Mouse (Mus musculus): ENCODE measurements around the gene Prss53. TPM values are rescaled to one million over a fixed set of nuclear protein-coding genes. Genes with fewer than 3 reads are reported as not detected.

The Prss53 gene
- total and polyA plus RNA-seq, 2 experiments from 2014 or later, result 0.55 to 0.77 TPM

- WGBS, result 77% methylated on average over 5 of the region's 5 CpGs
- no peak overlapping the region for H3K9ac ChIP-seq (replicated peaks; ENCODE audit: low read length, poor library complexity, severe bottlenecking)
- H3K36me3 ChIP-seq (ENCODE audit: insufficient read depth, low read length), result peaks cover 29% of the 10 kb centered on the region
- H3K4me1 ChIP-seq (ENCODE audit: insufficient read depth, low read length), result 0 out of 2 replicates have a peak, but pooled peaks cover 9% of the 10 kb centered on the region
- H3K4me2 ChIP-seq (ENCODE audit: low read depth, low read length, poor library complexity, severe bottlenecking), result no peak overlapping the region
- no peak for DNase-seq (ENCODE audit: low spot score)
- TF ChIP-seq CTCF (IDR thresholded peaks at IDR 0.05), result peak; percentile 60
- no peaks in the 10 kb centered on the region for H3K27me3 ChIP-seq (ENCODE audit: insufficient read depth, low read length)
- H3K9me3 ChIP-seq (ENCODE audit: low read length), result no peaks in the 10 kb centered on the region
- H3K27ac ChIP-seq (ENCODE audit: low read depth, low read length), result no peak overlapping the region
- ATAC-seq (ENCODE audit: low FRiP score), result no peak
- no peak overlapping the region for H3K4me3 ChIP-seq (ENCODE audit: low read depth, low read length)
These were observed 20.5 kb downstream of the Prss53 start for GRCm38 (mm10) chr7:127870136-127870821.

- peaks cover 36% of the 10 kb centered on the region for H3K36me3 ChIP-seq (ENCODE audit: insufficient read depth, low read length)
- H3K9me3 ChIP-seq (ENCODE audit: low read length), result no peaks in the 10 kb centered on the region
- H3K27me3 ChIP-seq (ENCODE audit: insufficient read depth, low read length), result no peaks in the 10 kb centered on the region
- H3K4me1 ChIP-seq (ENCODE audit: insufficient read depth, low read length), result 0 out of 2 replicates have a peak, but pooled peaks cover 9% of the 10 kb centered on the region
- no peak overlapping the region for H3K9ac ChIP-seq (replicated peaks; ENCODE audit: low read length, poor library complexity, severe bottlenecking)
- H3K27ac ChIP-seq (ENCODE audit: low read depth, low read length), result no peak overlapping the region
- DNase-seq (ENCODE audit: low spot score) (peak; percentile 32), ATAC-seq (ENCODE audit: low FRiP score) (no peak)
- 35% methylated on average over 3 of the region's 3 CpGs for WGBS
- no peak overlapping the region for H3K4me2 ChIP-seq (ENCODE audit: low read depth, low read length, poor library complexity, severe bottlenecking)
- no peak overlapping the region for H3K4me3 ChIP-seq (ENCODE audit: low read depth, low read length)
- no peak for TF ChIP-seq CTCF (IDR thresholded peaks at IDR 0.05)
These were observed 21.5 kb downstream of the Prss53 start for GRCm38 (mm10) chr7:127869149-127869810.

- Histone ChIP-seq H3K4me2 (ENCODE audit: low read depth, low read length, poor library complexity, severe bottlenecking) (no peak overlapping the region), H3K27me3 (ENCODE audit: insufficient read depth, low read length) (no peaks in the 10 kb centered on the region), H3K9ac (replicated peaks; ENCODE audit: low read length, poor library complexity, severe bottlenecking) (no peak overlapping the region), H3K9me3 (ENCODE audit: low read length) (no peaks in the 10 kb centered on the region), H3K4me3 (ENCODE audit: low read depth, low read length) (no peak overlapping the region), H3K27ac (ENCODE audit: low read depth, low read length) (no peak overlapping the region), H3K4me1 (ENCODE audit: insufficient read depth, low read length) (no peaks in the 10 kb centered on the region), H3K36me3 (ENCODE audit: insufficient read depth, low read length) (peaks cover 36% of the 10 kb centered on the region)
- no peak for TF ChIP-seq CTCF (IDR thresholded peaks at IDR 0.05)
- DNase-seq (ENCODE audit: low spot score), result no peak
- WGBS, result 96% methylated on average over 18 of the region's 18 CpGs
- no peak for ATAC-seq (ENCODE audit: low FRiP score)
These were observed 23.1 kb downstream of the Prss53 start for GRCm38 (mm10) chr7:127867641-127868040.

GRCm38 (mm10) chr7:127866434-127866833, 24.3 kb downstream of the Prss53 start:
- no peaks in the 10 kb centered on the region for H3K9me3 ChIP-seq (ENCODE audit: low read length)
- H3K4me3 ChIP-seq (ENCODE audit: low read depth, low read length), result no peak overlapping the region
- DNase-seq (ENCODE audit: low spot score) (no peak), ATAC-seq (ENCODE audit: low FRiP score) (no peak)
- no peaks in the 10 kb centered on the region for H3K27me3 ChIP-seq (ENCODE audit: insufficient read depth, low read length)
- TF ChIP-seq CTCF (IDR thresholded peaks at IDR 0.05), result no peak
- WGBS, result 95% methylated on average over 11 of the region's 12 CpGs
- no peaks in the 10 kb centered on the region for H3K4me1 ChIP-seq (ENCODE audit: insufficient read depth, low read length)
- H3K27ac ChIP-seq (ENCODE audit: low read depth, low read length), result no peak overlapping the region
- H3K9ac ChIP-seq (replicated peaks; ENCODE audit: low read length, poor library complexity, severe bottlenecking), result no peak overlapping the region
- H3K36me3 ChIP-seq (ENCODE audit: insufficient read depth, low read length), result peaks cover 36% of the 10 kb centered on the region
- no peak overlapping the region for H3K4me2 ChIP-seq (ENCODE audit: low read depth, low read length, poor library complexity, severe bottlenecking)

- 93% methylated on average over 6 of the region's 6 CpGs for WGBS
- Histone ChIP-seq H3K4me2 (ENCODE audit: low read depth, low read length, poor library complexity, severe bottlenecking) (no peak overlapping the region), H3K9ac (replicated peaks; ENCODE audit: low read length, poor library complexity, severe bottlenecking) (no peak overlapping the region), H3K36me3 (ENCODE audit: insufficient read depth, low read length) (no peaks in the 10 kb centered on the region), H3K4me3 (ENCODE audit: low read depth, low read length) (no peak overlapping the region), H3K4me1 (ENCODE audit: insufficient read depth, low read length) (no peaks in the 10 kb centered on the region), H3K27me3 (ENCODE audit: insufficient read depth, low read length) (no peaks in the 10 kb centered on the region), H3K27ac (ENCODE audit: low read depth, low read length) (no peak overlapping the region), H3K9me3 (ENCODE audit: low read length) (no peaks in the 10 kb centered on the region)
- DNase-seq (ENCODE audit: low spot score), result no peak
- TF ChIP-seq CTCF (IDR thresholded peaks at IDR 0.05), result no peak
- ATAC-seq (ENCODE audit: low FRiP score), result no peak
These were observed 32.5 kb downstream of the Prss53 start for GRCm38 (mm10) chr7:127858258-127858657.

GRCm38 (mm10) chr7:127850906-127851305, 39.9 kb downstream of the Prss53 start:
- H3K9me3 ChIP-seq (ENCODE audit: low read length), result no peaks in the 10 kb centered on the region
- H3K27ac ChIP-seq (ENCODE audit: low read depth, low read length), result no peak overlapping the region
- no peaks in the 10 kb centered on the region for H3K27me3 ChIP-seq (ENCODE audit: insufficient read depth, low read length)
- ATAC-seq (ENCODE audit: low FRiP score), result no peak
- H3K4me2 ChIP-seq (ENCODE audit: low read depth, low read length, poor library complexity, severe bottlenecking), result no peak overlapping the region
- WGBS, result 72% methylated on average over 5 of the region's 5 CpGs
- DNase-seq (ENCODE audit: low spot score), result no peak
- H3K9ac ChIP-seq (replicated peaks; ENCODE audit: low read length, poor library complexity, severe bottlenecking), result no peak overlapping the region
- H3K4me3 ChIP-seq (ENCODE audit: low read depth, low read length), result no peak overlapping the region
- H3K4me1 ChIP-seq (ENCODE audit: insufficient read depth, low read length), result no peaks in the 10 kb centered on the region
- TF ChIP-seq CTCF (IDR thresholded peaks at IDR 0.05), result no peak
- peaks cover 13% of the 10 kb centered on the region for H3K36me3 ChIP-seq (ENCODE audit: insufficient read depth, low read length)

All from midbrain, postnatal 0 days (tissue).